Mouse (Mus musculus) embryonic facial prominence, embryonic 12.5 days (tissue): ENCODE measurements around the gene Ankrd65. TPM values are rescaled to one million over a fixed set of nuclear protein-coding genes. Genes with fewer than 3 reads are reported as not detected.

Source experiments
- ATAC-seq: fragments of 200-750 bp; cut with Nextera tagmentation; 2 replicates; pipeline ENCODE4 v1.8.0; 2017; ENCODE audit not compliant: insufficient number of reproducible peaks, insufficient read depth, low FRiP score, low TSS enrichment
- H3K27ac ChIP-seq: fragments of 300-500 bp; sonication (generic); 2 replicates; pipeline ENCODE4 v1.5.1; 2016; ENCODE audit warnings: mild to moderate bottlenecking
- H3K27me3 ChIP-seq: fragments of 300-500 bp; sonication (generic); 2 replicates; pipeline ENCODE4 v1.6.1; 2016; ENCODE audit warnings: mild to moderate bottlenecking, moderate library complexity
- H3K36me3 ChIP-seq: fragments of 300-500 bp; sonication (generic); 2 replicates; pipeline ENCODE4 v1.6.1; 2016; ENCODE audit warnings: mild to moderate bottlenecking
- H3K4me1 ChIP-seq: fragments of 300-500 bp; sonication (generic); 2 replicates; pipeline ENCODE4 v1.6.1; 2016
- H3K4me2 ChIP-seq: fragments of 300-500 bp; sonication (generic); replicated peaks from 2 replicates; pipeline ENCODE4 v1.6.1; 2016; ENCODE audit warnings: mild to moderate bottlenecking, moderate library complexity
- H3K4me3 ChIP-seq: fragments of 300-500 bp; sonication (generic); 2 replicates; pipeline ENCODE4 v1.5.1; 2016; ENCODE audit warnings: mild to moderate bottlenecking
- H3K9ac ChIP-seq: fragments of 300-500 bp; sonication (generic); 2 replicates; pipeline ENCODE4 v1.6.1; 2016; ENCODE audit warnings: mild to moderate bottlenecking, moderate library complexity
- H3K9me3 ChIP-seq: fragments of 300-500 bp; sonication (generic); 2 replicates; pipeline ENCODE4 v1.6.1; 2016; ENCODE audit warnings: mild to moderate bottlenecking, moderate library complexity
- WGBS: fragments of 180-500 bp; shearing (Covaris S2); methylation state at CpG from one replicate; pipeline ENCODE4 v1.1.7; 2016; 5-methylcytosine and 5-hydroxymethylcytosine counted together
- polyA plus RNA-seq: library from polyadenylated mRNA; unstranded; fragments of >200 nt; fragmentation: Nextera tagmentation; extraction: Ambion mirVana; gene quantifications from 2 replicates; pipeline ENCODE4 v1.2.1, GENCODE M21; 2016

The Ankrd65 gene
- polyA plus RNA-seq, 1 experiment from 2014 or later: not detected

- Histone ChIP-seq H3K9ac (no peak overlapping the region), H3K36me3 (peaks cover 23% of the 10 kb centered on the region), H3K27ac (no peak overlapping the region), H3K4me2 (no peak overlapping the region), H3K9me3 (no peaks in the 10 kb centered on the region), H3K4me1 (peaks cover 26% of the 10 kb centered on the region), H3K27me3 (no peaks in the 10 kb centered on the region), H3K4me3 (no peak overlapping the region)
- 93% methylated on average over 4 of the region's 4 CpGs for WGBS
- ATAC-seq: no peak
Observed at GRCm38 (mm10) chr4:155829866-155830265, 39.6 kb downstream of the Ankrd65 start.

- H3K4me2 ChIP-seq: peak overlapping the region; percentile 85; the same call in 1 of the 2 replicates
- H3K27ac ChIP-seq: peak overlapping the region; percentile 18
- 57% methylated on average over 8 of the region's 8 CpGs for WGBS
- H3K4me1 ChIP-seq: peaks cover 26% of the 10 kb centered on the region
- no peak for ATAC-seq
- H3K36me3 ChIP-seq: peaks cover 15% of the 10 kb centered on the region
- no peak overlapping the region for H3K9ac ChIP-seq
- H3K4me3 ChIP-seq: peak overlapping the region; percentile 92
- no peaks in the 10 kb centered on the region for H3K9me3 ChIP-seq
- no peaks in the 10 kb centered on the region for H3K27me3 ChIP-seq
Observed at GRCm38 (mm10) chr4:155830596-155830995, 40.4 kb downstream of the Ankrd65 start.

- Histone ChIP-seq H3K9me3 (no peaks in the 10 kb centered on the region), H3K4me2 (peak within 1 kb of the TSS; percentile 85), H3K36me3 (peaks cover 12% of the 10 kb centered on the region; the same call in 1 of the 2 replicates), H3K9ac (peak within 1 kb of the TSS; percentile 96), H3K4me3 (peak within 1 kb of the TSS; percentile 92), H3K4me1 (peaks cover 26% of the 10 kb centered on the region), H3K27me3 (no peaks in the 10 kb centered on the region), H3K27ac (peak within 1 kb of the TSS; percentile 87)
- under 1% methylated on average over 49 of the region's 49 CpGs for WGBS
- peak; percentile 90 for ATAC-seq
Observed at GRCm38 (mm10) chr4:155831205-155831766, 41.0 kb downstream of the Ankrd65 start, which contains the start of gene Aurkaip1. TSS of gene Aurkaip1 (plus strand) at chr4:155831272.

DNA sequence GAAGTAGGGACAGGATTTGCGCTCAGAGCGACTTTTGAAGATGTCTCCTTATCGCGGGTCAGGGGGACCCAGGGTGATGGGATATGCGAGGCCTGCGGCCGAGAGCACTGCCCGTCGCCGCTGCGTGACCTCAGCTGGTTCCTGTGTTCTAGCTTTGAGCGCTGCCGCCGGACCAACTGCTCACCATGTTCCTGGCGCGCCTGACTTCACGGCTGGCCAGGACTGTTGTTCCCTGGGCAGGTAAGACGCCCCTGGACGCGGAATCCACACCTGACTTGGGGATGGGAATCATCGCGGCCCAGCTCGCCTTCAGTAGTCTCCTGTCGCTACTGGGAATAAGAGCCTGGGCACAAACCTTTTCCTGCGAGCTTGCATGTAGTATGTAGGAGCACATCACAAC is 41.6 kb downstream of the Ankrd65 start:
- Histone ChIP-seq H3K27ac (peak overlapping the region; percentile 87), H3K9ac (peak overlapping the region; percentile 96), H3K4me3 (peak overlapping the region; percentile 92), H3K36me3 (peaks cover 8% of the 10 kb centered on the region; the same call in 1 of the 2 replicates), H3K4me1 (peaks cover 26% of the 10 kb centered on the region), H3K9me3 (no peaks in the 10 kb centered on the region), H3K4me2 (peak overlapping the region; percentile 85), H3K27me3 (no peaks in the 10 kb centered on the region)
- ATAC-seq: 0 out of 2 replicates have a peak, but pooled peaks have one; percentile 17
- WGBS: 1% methylated on average over 25 of the region's 25 CpGs

GRCm38 (mm10) chr4:155832321-155832720 is 42.1 kb downstream of the Ankrd65 start:
- Histone ChIP-seq H3K4me2 (peak overlapping the region; percentile 85), H3K27me3 (no peaks in the 10 kb centered on the region), H3K9me3 (no peaks in the 10 kb centered on the region), H3K36me3 (peaks cover 8% of the 10 kb centered on the region; the same call in 1 of the 2 replicates), H3K4me1 (peaks cover 26% of the 10 kb centered on the region), H3K4me3 (peak overlapping the region; percentile 92), H3K9ac (peak overlapping the region; percentile 96), H3K27ac (0 out of 2 replicates have a peak overlapping the region, but pooled peaks have one; percentile 87)
- 57% methylated on average over 10 of the region's 10 CpGs for WGBS
- ATAC-seq: no peak

- H3K4me2 ChIP-seq: no peak overlapping the region
- ATAC-seq: no peak
- no peaks in the 10 kb centered on the region for H3K9me3 ChIP-seq
- WGBS: 89% methylated on average over 4 of the region's 4 CpGs
- 0 out of 2 replicates have a peak overlapping the region, but pooled peaks have one; percentile 16 for H3K4me3 ChIP-seq
- H3K27me3 ChIP-seq: no peaks in the 10 kb centered on the region
- no peak overlapping the region for H3K27ac ChIP-seq
- no peak overlapping the region for H3K9ac ChIP-seq
- H3K36me3 ChIP-seq: no peaks in the 10 kb centered on the region; the same call in 1 of the 2 replicates
- peaks cover 26% of the 10 kb centered on the region for H3K4me1 ChIP-seq
Observed at GRCm38 (mm10) chr4:155833234-155833633, 43.0 kb downstream of the Ankrd65 start.

- Histone ChIP-seq H3K9me3 (no peaks in the 10 kb centered on the region), H3K36me3 (no peaks in the 10 kb centered on the region; the same call in 1 of the 2 replicates), H3K27me3 (no peaks in the 10 kb centered on the region), H3K4me2 (peak overlapping the region; percentile 17; the same call in 1 of the 2 replicates), H3K27ac (peak overlapping the region; percentile 4; the same call in 1 of the 2 replicates), H3K4me3 (peak overlapping the region; percentile 16; the same call in 1 of the 2 replicates), H3K4me1 (peaks cover 26% of the 10 kb centered on the region), H3K9ac (no peak overlapping the region)
- WGBS: 43% methylated on average over 2 of the region's 2 CpGs
- ATAC-seq: no peak
Observed at GRCm38 (mm10) chr4:155833836-155834235, 43.6 kb downstream of the Ankrd65 start.

- no peak for ATAC-seq
- Histone ChIP-seq H3K27ac (no peak overlapping the region), H3K27me3 (no peaks in the 10 kb centered on the region), H3K36me3 (peaks cover 3% of the 10 kb centered on the region), H3K4me1 (peaks cover 46% of the 10 kb centered on the region), H3K4me3 (no peak overlapping the region), H3K4me2 (no peak overlapping the region), H3K9me3 (no peaks in the 10 kb centered on the region), H3K9ac (no peak overlapping the region)
- WGBS: 77% methylated on average over 11 of the region's 11 CpGs
Observed at GRCm38 (mm10) chr4:155837404-155838010, 47.3 kb downstream of the Ankrd65 start.

- ATAC-seq: no peak
- peak overlapping the region; percentile 52 for H3K27ac ChIP-seq
Observed at GRCm38 (mm10) chr4:155838187-155839153, 48.2 kb downstream of the Ankrd65 start.

DNA sequence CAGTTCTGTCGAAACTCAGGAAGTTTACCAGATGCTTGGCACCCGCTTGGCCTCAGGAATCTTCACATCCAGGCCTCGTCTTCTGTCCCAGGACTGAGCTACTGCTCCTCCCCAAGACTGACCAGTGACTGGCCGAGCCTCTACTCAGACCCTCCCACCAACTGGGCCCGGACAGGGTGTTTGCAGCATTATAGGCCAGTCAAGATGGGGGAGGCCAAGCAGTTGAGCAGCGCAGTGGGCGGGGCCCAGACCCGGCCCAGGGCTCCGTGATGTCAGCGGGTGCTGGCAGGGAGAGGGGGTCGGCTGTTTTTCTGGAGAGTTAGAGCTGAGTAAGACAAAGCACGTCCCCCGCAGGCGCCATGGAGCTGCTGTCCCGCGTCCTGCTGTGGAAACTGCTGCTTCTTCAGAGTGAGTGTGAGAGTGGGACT is 49.3 kb downstream of the Ankrd65 start, which contains the start of gene Mxra8:
TSS of gene Mxra8 (plus strand) at position 198 of the 428 bp plus-strand sequence.
- ATAC-seq: peak; percentile 79
- Histone ChIP-seq H3K4me3 (peak within 1 kb of the TSS; percentile 47), H3K36me3 (peaks cover 15% of the 10 kb centered on the region), H3K9me3 (no peaks in the 10 kb centered on the region), H3K9ac (peak within 1 kb of the TSS; percentile 61), H3K4me2 (peak within 1 kb of the TSS; percentile 94), H3K4me1 (peaks cover 28% of the 10 kb centered on the region), H3K27ac (peak within 1 kb of the TSS; percentile 52), H3K27me3 (no peaks in the 10 kb centered on the region)
- 2% methylated on average over 16 of the region's 16 CpGs for WGBS

More at GRCm38 (mm10) chr4:155838187-155839153, 48.2 kb downstream of the Ankrd65 start:
- H3K4me3 ChIP-seq: no peak overlapping the region
- peaks cover 12% of the 10 kb centered on the region for H3K36me3 ChIP-seq
- no peaks in the 10 kb centered on the region for H3K27me3 ChIP-seq
- peak overlapping the region; percentile 94; the same call in 1 of the 2 replicates for H3K4me2 ChIP-seq
- peaks cover 37% of the 10 kb centered on the region for H3K4me1 ChIP-seq
- H3K9ac ChIP-seq: no peak overlapping the region
- H3K9me3 ChIP-seq: no peaks in the 10 kb centered on the region
- WGBS: 49% methylated on average over 8 of the region's 8 CpGs
